Mouse (Mus musculus) kidney, adult 18-20 months (tissue): ENCODE data around the gene Nkd1.
A peak's percentile ranks its signal among the peaks of the same experiment; 100 is the strongest.

Experiments
- DNase-seq: peaks from one replicate; pipeline ENCODE4 v3.0.0; 2021

The Nkd1 gene

GRCm38 (mm10) chr8:88623351-88623750 lies 102.2 kb downstream of the Nkd1 start:
- no peak for DNase-seq

GRCm38 (mm10) chr8:88624276-88624675 lies 103.1 kb downstream of the Nkd1 start:
- no peak for DNase-seq

GRCm38 (mm10) chr8:88626433-88626832 lies 105.3 kb downstream of the Nkd1 start:
- DNase-seq, result no peak

GRCm38 (mm10) chr8:88626940-88627264 lies 105.7 kb downstream of the Nkd1 start:
- no peak for DNase-seq

GRCm38 (mm10) chr8:88627265-88627991 lies 106.3 kb downstream of the Nkd1 start:
- DNase-seq, result peak; percentile 76

- no peak for DNase-seq
Measured at GRCm38 (mm10) chr8:88628001-88628774, 107.0 kb downstream of the Nkd1 start.

GRCm38 (mm10) chr8:88630225-88630624 lies 109.1 kb downstream of the Nkd1 start:
- peak; percentile 36 for DNase-seq

GRCm38 (mm10) chr8:88631081-88631480 lies 109.9 kb downstream of the Nkd1 start:
- DNase-seq, result peak; percentile 41

GRCm38 (mm10) chr8:88633343-88633765 lies 112.2 kb downstream of the Nkd1 start:
- DNase-seq, result no peak

- no peak for DNase-seq
Measured at GRCm38 (mm10) chr8:88635474-88636397, 114.6 kb downstream of the Nkd1 start, which contains the start of gene Snx20. Gene Snx20, minus strand, starts transcription at chr8:88636128.

GRCm38 (mm10) chr8:88637092-88638000 lies 116.2 kb downstream of the Nkd1 start:
- DNase-seq, result no peak

- DNase-seq, result no peak
Measured at GRCm38 (mm10) chr8:88638908-88639307, 117.8 kb downstream of the Nkd1 start.

GRCm38 (mm10) chr8:88642734-88643564 lies 121.8 kb downstream of the Nkd1 start:
- no peak for DNase-seq
